Mouse (Mus musculus) CH12.LX (cell line): ENCODE data around the gene Plxdc1.

ENCODE experiments used
- CTCF ChIP-seq, 2 experiments: IDR thresholded peaks in 1 of 2; conservative IDR thresholded peaks in 1 of 2; 2 replicates each; pipeline ENCODE4 v1.5.1; 2011 to 2012; ENCODE audit warnings: low read depth in 2 of 2, low read length in 2 of 2, improper control_type of control experiment in 1 of 2, inconsistent platforms in 1 of 2, mild to moderate bottlenecking in 1 of 2, moderate library complexity in 1 of 2
- MXI1 ChIP-seq: IDR thresholded peaks from 2 replicates; pipeline ENCODE4 v1.6.1; 2011; ENCODE audit warnings: mild to moderate bottlenecking, low read depth, low read length, improper control_type of control experiment
- POLR2A ChIP-seq: IDR thresholded peaks from 2 replicates; pipeline ENCODE4 v1.6.1; 2011; ENCODE audit warnings: low read depth, mild to moderate bottlenecking, improper control_type of control experiment, low read length
- RCOR1 ChIP-seq: conservative IDR thresholded peaks from 2 replicates; pipeline ENCODE4 v1.6.1; 2012; ENCODE audit warnings: low read depth, mild to moderate bottlenecking, inconsistent platforms, low read length, improper control_type of control experiment

DNA sequence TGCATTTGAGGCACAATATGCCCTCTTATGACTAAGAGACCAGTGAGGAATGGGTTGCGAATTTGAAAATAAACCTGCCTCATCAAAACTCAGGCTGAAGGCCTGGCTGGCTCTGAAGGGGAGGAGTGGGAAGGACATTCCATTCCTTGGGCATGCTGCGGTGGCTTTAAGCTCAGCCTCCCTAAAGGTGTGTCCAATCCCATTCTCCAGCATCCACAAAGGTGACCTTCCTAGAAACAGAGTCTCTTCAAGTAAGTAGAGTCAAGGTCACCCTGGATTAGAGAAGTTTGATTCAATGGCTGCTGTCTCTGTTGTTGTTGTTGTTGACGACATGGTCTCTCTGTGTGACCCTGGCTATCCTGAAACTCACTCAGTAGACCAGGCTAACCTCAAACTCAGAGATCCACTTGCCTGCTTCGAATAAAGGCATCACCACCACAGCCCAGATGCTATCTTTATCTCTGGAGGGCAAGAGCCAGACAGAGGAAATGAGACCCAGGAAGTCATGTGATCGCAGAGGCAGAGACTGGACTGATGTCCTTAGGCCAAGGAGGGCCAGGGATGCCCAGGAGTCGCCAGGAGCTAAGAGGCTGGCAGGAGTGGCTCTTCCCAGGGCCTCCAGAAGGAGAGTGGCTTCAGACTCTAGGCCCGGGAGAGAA, 27.5 kb downstream of the Plxdc1 start:
- no peak for TF ChIP-seq CTCF (conservative IDR thresholded peaks at IDR 0.05 in 1 of 2, IDR thresholded peaks at IDR 0.05 in 1 of 2; ENCODE audit: low read depth in 2 of 2, low read length in 2 of 2)
- no peak for TF ChIP-seq MXI1
- TF ChIP-seq POLR2A, result no peak
- no peak for TF ChIP-seq RCOR1
